ENCODE assay signal across 14 mouse cellular contexts in genomic region chr11:119709239-119709638, GRCm38 (mm10).
DNase-seq lines count a peak whose midpoint lies in the region; ATAC-seq lines count a peak whose summit lies in the region.
"Had no signal": no experiment of that assay in that cellular context is flagged by ENCODE, and none has a peak within 500 bp of the region (broad histone marks: within the 10 kb centered on the region; RNA-seq: fewer than 3 reads in every experiment).

No protein-coding gene starts in this region.

- H3K36me3 ChIP-seq in midbrain, embryonic 12.5 days, result no peaks in the 10 kb centered on the region
- no peaks in the 10 kb centered on the region for H3K36me3 ChIP-seq in midbrain, embryonic 15.5 days (replicated peaks)
- H3K36me3 ChIP-seq in forebrain, embryonic 12.5 days (replicated peaks), result no peaks in the 10 kb centered on the region
- no peaks in the 10 kb centered on the region for H3K36me3 ChIP-seq in limb, embryonic 10.5 days

- H3K9ac ChIP-seq in midbrain, embryonic 12.5 days (replicated peaks), result no peak overlapping the region
- H3K9ac ChIP-seq in midbrain, embryonic 15.5 days, result no peak overlapping the region
- H3K9ac ChIP-seq in forebrain, embryonic 12.5 days, result no peak overlapping the region
- H3K9ac ChIP-seq: liver, embryonic 14.5 days had no signal

- DNase-seq in limb, embryonic 10.5 days (ENCODE audit: low spot score), result no peak
- DNase-seq in telencephalon, adult 2 months (ENCODE audit: low read depth, low spot score), result peak; percentile 71
- DNase-seq in cerebellum, adult 11-12 months, result no peak
- DNase-seq in right cerebral cortex, postnatal 36 days (ENCODE audit: low spot score in 2 of 2), result no peak
- DNase-seq: cerebellum, adult 8-10 months; right cerebral cortex, adult 18-20 months; thymus, adult 2 months had no signal

- H3K27me3 ChIP-seq in midbrain, embryonic 12.5 days, result no peaks in the 10 kb centered on the region
- no peaks in the 10 kb centered on the region for H3K27me3 ChIP-seq in midbrain, embryonic 15.5 days (replicated peaks)
- H3K27me3 ChIP-seq in forebrain, embryonic 12.5 days, result no peaks in the 10 kb centered on the region
- H3K27me3 ChIP-seq in limb, embryonic 10.5 days (ENCODE audit: low read depth, poor library complexity, severe bottlenecking), result no peaks in the 10 kb centered on the region

- 0 out of 2 replicates have a peak overlapping the region, but pooled peaks have one; percentile 22 for H3K27ac ChIP-seq in midbrain, embryonic 12.5 days (replicated peaks)
- H3K27ac ChIP-seq in midbrain, embryonic 15.5 days, result no peak overlapping the region
- peak overlapping the region; percentile 54; the same call in 1 of the 2 replicates for H3K27ac ChIP-seq in forebrain, embryonic 12.5 days
- H3K27ac ChIP-seq in limb, embryonic 10.5 days, result peak overlapping the region; percentile 7; the same call in 1 of the 2 replicates
- H3K27ac ChIP-seq: liver, embryonic 14.5 days had no signal

- no peak overlapping the region for H3K4me2 ChIP-seq in midbrain, embryonic 12.5 days (replicated peaks)
- H3K4me2 ChIP-seq in midbrain, embryonic 15.5 days, result no peak overlapping the region
- H3K4me2 ChIP-seq in forebrain, embryonic 12.5 days, result no peak overlapping the region; the same call in 1 of the 2 replicates

- 49% methylated on average over 4 of the region's 4 CpGs for WGBS in midbrain, embryonic 12.5 days
- 35% methylated on average over 4 of the region's 4 CpGs for WGBS in midbrain, embryonic 15.5 days
- WGBS in forebrain, embryonic 12.5 days, result 37% methylated on average over 4 of the region's 4 CpGs
- 84% methylated on average over 4 of the region's 4 CpGs for WGBS in limb, embryonic 10.5 days

- no peak for ATAC-seq in midbrain, embryonic 12.5 days (ENCODE audit: low FRiP score, low read depth)
- no peak for ATAC-seq in midbrain, embryonic 15.5 days (replicated peaks)
- ATAC-seq in forebrain, embryonic 12.5 days (ENCODE audit: low FRiP score), result no peak
- ATAC-seq: intestine, embryonic 16.5 days had no signal

- H3K9me3 ChIP-seq in midbrain, embryonic 12.5 days, result no peaks in the 10 kb centered on the region
- H3K9me3 ChIP-seq in midbrain, embryonic 15.5 days, result no peaks in the 10 kb centered on the region
- H3K9me3 ChIP-seq in forebrain, embryonic 12.5 days, result no peaks in the 10 kb centered on the region
- H3K9me3 ChIP-seq in limb, embryonic 10.5 days (replicated peaks), result no peaks in the 10 kb centered on the region
- H3K9me3 ChIP-seq: G1E had no signal

- H3K4me3 ChIP-seq in midbrain, embryonic 12.5 days, result no peak overlapping the region
- no peak overlapping the region for H3K4me3 ChIP-seq in midbrain, embryonic 15.5 days
- no peak overlapping the region for H3K4me3 ChIP-seq in forebrain, embryonic 12.5 days (replicated peaks)
- H3K4me3 ChIP-seq in limb, embryonic 10.5 days, result no peak overlapping the region
- H3K4me3 ChIP-seq: erythroblast, embryonic 14.5 days had no signal

- peaks cover 19% of the 10 kb centered on the region for H3K4me1 ChIP-seq in midbrain, embryonic 12.5 days
- peaks cover 14% of the 10 kb centered on the region for H3K4me1 ChIP-seq in midbrain, embryonic 15.5 days
- peaks cover 20% of the 10 kb centered on the region for H3K4me1 ChIP-seq in forebrain, embryonic 12.5 days
- peaks cover 3% of the 10 kb centered on the region for H3K4me1 ChIP-seq in limb, embryonic 10.5 days
